Mouse (Mus musculus) heart, embryonic 15.5 days (tissue): ENCODE measurements at regions not wholly inside any gene's neighbourhood (a gene's known extent, or its start where the extent isn't known, plus 50 kb on each side); places are given as distances from the start of the nearest gene placed in this dataset.
"Not testable (repeated sequence)": the region's sequence is repeated elsewhere in the genome, so short reads cannot be mapped to it uniquely, and the experiment has no call there.

Experiments
- ATAC-seq: fragments of 200-750 bp; cut with Nextera tagmentation; replicated peaks from 2 replicates; pipeline ENCODE4 v1.8.0; 2017; ENCODE audit warnings: low read depth, moderate TSS enrichment; ENCODE audit not compliant: insufficient number of reproducible peaks, insufficient read depth, low FRiP score
- H3K27ac ChIP-seq: fragments of 300-500 bp; sonication (generic); 2 replicates; pipeline ENCODE4 v1.5.1; 2015; ENCODE audit warnings: mild to moderate bottlenecking, inconsistent platforms
- H3K27me3 ChIP-seq: fragments of 300-500 bp; sonication (generic); 2 replicates; pipeline ENCODE4 v1.6.1; 2015; ENCODE audit warnings: inconsistent platforms
- H3K36me3 ChIP-seq: fragments of 300-500 bp; sonication (generic); 2 replicates; pipeline ENCODE4 v1.6.1; 2015; ENCODE audit warnings: mild to moderate bottlenecking, inconsistent platforms
- H3K4me1 ChIP-seq: fragments of 300-500 bp; sonication (generic); replicated peaks from 2 replicates; pipeline ENCODE4 v1.6.1; 2015; ENCODE audit warnings: inconsistent platforms
- H3K4me2 ChIP-seq: fragments of 300-500 bp; sonication (generic); 2 replicates; pipeline ENCODE4 v1.6.1; 2015; ENCODE audit warnings: inconsistent platforms, mild to moderate bottlenecking, moderate library complexity
- H3K4me3 ChIP-seq: fragments of 300-500 bp; sonication (generic); 2 replicates; pipeline ENCODE4 v1.5.1; 2015; ENCODE audit warnings: mild to moderate bottlenecking, inconsistent platforms
- H3K9ac ChIP-seq: fragments of 300-500 bp; sonication (generic); 2 replicates; pipeline ENCODE4 v1.6.1; 2015; ENCODE audit warnings: mild to moderate bottlenecking, inconsistent platforms
- H3K9me3 ChIP-seq: fragments of 300-500 bp; sonication (generic); replicated peaks from 2 replicates; pipeline ENCODE4 v1.6.1; 2016; ENCODE audit warnings: inconsistent platforms
- WGBS: fragments of 180-500 bp; shearing (Covaris S2); methylation state at CpG from one replicate; pipeline ENCODE4 v1.1.7; 2015; ENCODE audit warnings: mixed read lengths; 5-methylcytosine and 5-hydroxymethylcytosine counted together

- H3K4me2 ChIP-seq: no peak overlapping the region
- H3K36me3 ChIP-seq: no peaks in the 10 kb centered on the region
- no peaks in the 10 kb centered on the region for H3K9me3 ChIP-seq
- 64% methylated on average over 11 of the region's 11 CpGs for WGBS
- no peak for ATAC-seq
- no peak overlapping the region for H3K9ac ChIP-seq
- peaks cover 1% of the 10 kb centered on the region; the same call in 1 of the 2 replicates for H3K4me1 ChIP-seq
- H3K27ac ChIP-seq: no peak overlapping the region
- H3K4me3 ChIP-seq: no peak overlapping the region
- no peaks in the 10 kb centered on the region for H3K27me3 ChIP-seq
Measured at GRCm38 (mm10) chr5:67487965-67488409, 59.9 kb upstream of the Bend4 start.

- not testable (repeated sequence) for H3K27me3 ChIP-seq, H3K4me3 ChIP-seq, H3K9me3 ChIP-seq, H3K36me3 ChIP-seq, H3K4me2 ChIP-seq, H3K9ac ChIP-seq, H3K4me1 ChIP-seq, ATAC-seq, H3K27ac ChIP-seq
Measured at GRCm38 (mm10) chr5:67490709-67491108, 62.6 kb upstream of the Bend4 start.

GRCm38 (mm10) chr5:67492893-67493302 is 64.8 kb upstream of the Bend4 start:
- no peaks in the 10 kb centered on the region for H3K9me3 ChIP-seq
- H3K4me2 ChIP-seq: no peak overlapping the region
- no peaks in the 10 kb centered on the region for H3K27me3 ChIP-seq
- H3K4me3 ChIP-seq: no peak overlapping the region
- no peak overlapping the region for H3K27ac ChIP-seq
- 32% methylated on average over 9 of the region's 9 CpGs for WGBS
- H3K4me1 ChIP-seq: peaks cover 2% of the 10 kb centered on the region; the same call in 1 of the 2 replicates
- H3K36me3 ChIP-seq: no peaks in the 10 kb centered on the region
- ATAC-seq: 0 out of 2 replicates have a peak, but pooled peaks have one; percentile 18
- H3K9ac ChIP-seq: no peak overlapping the region

GRCm38 (mm10) chr5:67496710-67497109 is 68.6 kb upstream of the Bend4 start:
- H3K4me3 ChIP-seq: no peak overlapping the region
- no peak overlapping the region for H3K27ac ChIP-seq
- H3K9ac ChIP-seq: no peak overlapping the region
- 77% methylated on average over 7 of the region's 7 CpGs for WGBS
- ATAC-seq: no peak
- H3K27me3 ChIP-seq: no peaks in the 10 kb centered on the region
- peaks cover 2% of the 10 kb centered on the region; the same call in 1 of the 2 replicates for H3K4me1 ChIP-seq
- H3K36me3 ChIP-seq: no peaks in the 10 kb centered on the region
- no peaks in the 10 kb centered on the region for H3K9me3 ChIP-seq
- no peak overlapping the region for H3K4me2 ChIP-seq

- Histone ChIP-seq H3K4me2 (no peak overlapping the region), H3K4me1 (no peaks in the 10 kb centered on the region), H3K9ac (no peak overlapping the region), H3K9me3 (no peaks in the 10 kb centered on the region), H3K4me3 (no peak overlapping the region), H3K27ac (no peak overlapping the region), H3K36me3 (no peaks in the 10 kb centered on the region), H3K27me3 (no peaks in the 10 kb centered on the region)
- WGBS: 80% methylated on average over 5 of the region's 5 CpGs
- no peak for ATAC-seq
Measured at GRCm38 (mm10) chr5:67520251-67520650, 87.4 kb upstream of the Shisa3 start.

- Histone ChIP-seq H3K27me3 (no peaks in the 10 kb centered on the region), H3K27ac (no peak overlapping the region), H3K9me3 (no peaks in the 10 kb centered on the region), H3K36me3 (no peaks in the 10 kb centered on the region), H3K4me3 (no peak overlapping the region), H3K4me1 (no peaks in the 10 kb centered on the region), H3K9ac (no peak overlapping the region), H3K4me2 (no peak overlapping the region)
- no peak for ATAC-seq
- 62% methylated on average over 3 of the region's 3 CpGs for WGBS
Measured at GRCm38 (mm10) chr5:67521423-67521912, 86.2 kb upstream of the Shisa3 start.

- H3K4me1 ChIP-seq: no peaks in the 10 kb centered on the region
Measured at GRCm38 (mm10) chr5:67530149-67530548, 77.5 kb upstream of the Shisa3 start.

GRCm38 (mm10) chr5:67530957-67531356 is 76.7 kb upstream of the Shisa3 start:
- no peaks in the 10 kb centered on the region for H3K27me3 ChIP-seq
- no peak overlapping the region for H3K9ac ChIP-seq
- no peak for ATAC-seq
- H3K4me2 ChIP-seq: no peak overlapping the region
- no peaks in the 10 kb centered on the region for H3K36me3 ChIP-seq
- 29% methylated on average over 8 of the region's 8 CpGs for WGBS
- H3K4me3 ChIP-seq: no peak overlapping the region
- no peaks in the 10 kb centered on the region for H3K9me3 ChIP-seq
- H3K4me1 ChIP-seq: no peaks in the 10 kb centered on the region
- no peak overlapping the region for H3K27ac ChIP-seq

More at GRCm38 (mm10) chr5:67530149-67530548, 77.5 kb upstream of the Shisa3 start:
- 54% methylated on average over 5 of the region's 5 CpGs for WGBS
- Histone ChIP-seq H3K36me3 (no peaks in the 10 kb centered on the region), H3K4me3 (no peak overlapping the region), H3K9ac (no peak overlapping the region), H3K9me3 (no peaks in the 10 kb centered on the region), H3K27me3 (no peaks in the 10 kb centered on the region), H3K27ac (no peak overlapping the region), H3K4me2 (no peak overlapping the region)
- no peak for ATAC-seq

GRCm38 (mm10) chr5:67532351-67532750 is 75.3 kb upstream of the Shisa3 start:
- peak overlapping the region; percentile 7; the same call in 1 of the 2 replicates for H3K9ac ChIP-seq
- H3K27ac ChIP-seq: no peak overlapping the region
- H3K27me3 ChIP-seq: no peaks in the 10 kb centered on the region
- peak overlapping the region; percentile 30 for H3K4me3 ChIP-seq
- no peaks in the 10 kb centered on the region for H3K36me3 ChIP-seq
- H3K9me3 ChIP-seq: no peaks in the 10 kb centered on the region
- peak overlapping the region; percentile 61 for H3K4me2 ChIP-seq
- peak; percentile 47; the same call in 1 of the 2 replicates for ATAC-seq
- WGBS: 1% methylated on average over 12 of the region's 12 CpGs
- no peaks in the 10 kb centered on the region for H3K4me1 ChIP-seq

GRCm38 (mm10) chr5:67532756-67533255 is 74.9 kb upstream of the Shisa3 start:
- Histone ChIP-seq H3K4me2 (peak overlapping the region; percentile 61), H3K4me3 (peak overlapping the region; percentile 30), H3K27me3 (no peaks in the 10 kb centered on the region), H3K4me1 (peaks cover under 1% of the 10 kb centered on the region; the same call in 1 of the 2 replicates), H3K9ac (peak overlapping the region; percentile 7; the same call in 1 of the 2 replicates), H3K9me3 (no peaks in the 10 kb centered on the region), H3K27ac (no peak overlapping the region), H3K36me3 (no peaks in the 10 kb centered on the region)
- ATAC-seq: no peak
- 21% methylated on average over 15 of the region's 15 CpGs for WGBS

GRCm38 (mm10) chr5:67534056-67534455 is 73.6 kb upstream of the Shisa3 start:
- no peak overlapping the region for H3K4me2 ChIP-seq
- H3K36me3 ChIP-seq: no peaks in the 10 kb centered on the region

GRCm38 (mm10) chr5:67537990-67538389 is 69.7 kb upstream of the Shisa3 start:
- H3K4me3 ChIP-seq: no peak overlapping the region
- no peak overlapping the region for H3K9ac ChIP-seq
- H3K27me3 ChIP-seq: no peaks in the 10 kb centered on the region
- H3K36me3 ChIP-seq: no peaks in the 10 kb centered on the region
- H3K9me3 ChIP-seq: no peaks in the 10 kb centered on the region
- WGBS: 44% methylated on average over 5 of the region's 5 CpGs
- no peak overlapping the region for H3K27ac ChIP-seq
- H3K4me1 ChIP-seq: peaks cover 4% of the 10 kb centered on the region; the same call in 1 of the 2 replicates
- H3K4me2 ChIP-seq: no peak overlapping the region
- ATAC-seq: 0 out of 2 replicates have a peak, but pooled peaks have one; percentile 10

More at GRCm38 (mm10) chr5:67534056-67534455, 73.6 kb upstream of the Shisa3 start:
- H3K27ac ChIP-seq: no peak overlapping the region
- H3K4me3 ChIP-seq: no peak overlapping the region
- peaks cover 4% of the 10 kb centered on the region; the same call in 1 of the 2 replicates for H3K4me1 ChIP-seq
- H3K9me3 ChIP-seq: no peaks in the 10 kb centered on the region
- H3K27me3 ChIP-seq: no peaks in the 10 kb centered on the region
- ATAC-seq: no peak
- H3K9ac ChIP-seq: no peak overlapping the region
- WGBS: 82% methylated on average over 7 of the region's 7 CpGs
